Mouse (Mus musculus) C2C12 (cell line): ENCODE results near the gene Ptx3.

Experiments used
- CTCF ChIP-seq: IDR thresholded peaks from one replicate; pipeline ENCODE4 v1.5.1; 2011; ENCODE audit not compliant: control insufficient read depth, insufficient read depth, insufficient read length
- FOSL1 ChIP-seq: IDR thresholded peaks from one replicate; pipeline ENCODE4 v1.8.0; 2011; ENCODE audit warnings: mild to moderate bottlenecking, low read length; ENCODE audit not compliant: poor library complexity, insufficient read depth, severe bottlenecking
- MAX ChIP-seq: IDR thresholded peaks from one replicate; pipeline ENCODE4 v1.6.1; 2011; ENCODE audit warnings: mild to moderate bottlenecking, control low read depth

- no peak for TF ChIP-seq MAX
- TF ChIP-seq CTCF: no peak
- TF ChIP-seq FOSL1: no peak
Measured at GRCm38 (mm10) chr3:66179647-66180046, 40.1 kb upstream of the Ptx3 start.
